Mouse (Mus musculus): Measurements from ENCODE around the gene Erv3. TPM values are rescaled to one million over a fixed set of nuclear protein-coding genes. Genes with fewer than 3 reads are reported as not detected.

Gene Erv3
- polyA plus RNA-seq, 1 experiment: not detected

DNA sequence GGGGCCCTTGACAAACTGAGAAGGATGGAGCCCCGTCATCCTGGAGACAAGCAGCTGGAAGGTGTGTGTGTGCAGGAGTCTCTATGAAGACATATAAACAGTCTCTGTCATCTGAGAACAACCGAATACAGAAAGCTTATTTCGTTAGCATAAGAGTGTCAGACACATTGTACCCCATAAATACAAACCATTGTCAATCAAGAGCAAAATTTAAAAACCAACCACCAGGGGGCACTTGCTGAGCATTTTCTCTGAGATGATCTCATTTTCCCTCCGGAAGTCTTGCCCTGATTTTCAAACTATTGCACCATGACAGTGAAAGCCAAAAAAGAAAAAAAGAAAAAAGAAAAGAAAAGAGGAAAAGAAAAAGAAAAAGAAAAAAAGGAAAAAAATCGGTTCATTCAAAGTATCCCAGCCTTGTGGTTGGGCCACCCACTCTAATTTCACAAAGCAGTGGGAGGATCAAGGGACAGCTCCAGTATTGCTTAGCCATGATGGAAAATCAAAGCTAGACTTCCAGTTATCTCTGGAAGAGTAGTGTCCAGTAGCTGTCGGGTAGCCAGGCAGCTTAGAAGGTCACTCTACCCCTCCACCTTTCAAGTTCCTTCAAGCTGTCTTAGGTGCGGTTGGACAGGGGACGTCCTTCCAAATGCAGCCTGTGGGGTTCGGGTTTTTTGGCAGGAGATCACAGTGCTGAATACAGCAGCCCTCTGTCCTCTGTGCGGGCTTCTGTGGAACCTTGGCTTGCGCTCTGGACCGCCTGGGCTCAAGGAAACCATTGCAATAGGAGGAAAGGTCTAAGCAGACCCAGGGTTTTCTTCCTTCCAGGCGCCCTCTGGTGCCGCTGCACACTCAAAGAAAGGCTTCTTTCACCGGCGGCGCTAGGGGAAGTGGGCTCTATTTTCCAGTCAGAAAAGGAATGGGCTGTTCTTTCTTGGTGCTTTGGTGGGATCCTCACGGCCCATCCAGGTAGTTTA is 31.3 kb downstream of the Erv3 start:
- TF ChIP-seq CEBPB (IDR thresholded peaks at IDR 0.05; ENCODE audit: low read depth): peak; percentile 75
- no peak for TF ChIP-seq CTCF (IDR thresholded peaks at IDR 0.05; ENCODE audit: control insufficient read depth, insufficient read depth, insufficient read length)
- TF ChIP-seq FOSL1 (IDR thresholded peaks at IDR 0.05; ENCODE audit: insufficient read depth, low read length, poor library complexity, severe bottlenecking): no peak
- H3K36me3 ChIP-seq (ENCODE audit: control insufficient read depth, insufficient read depth): no peaks in the 10 kb centered on the region
- no peaks in the 10 kb centered on the region for H3K79me3 ChIP-seq (ENCODE audit: low read depth)
- H3K79me2 ChIP-seq (ENCODE audit: control insufficient read depth, insufficient read depth): no peaks in the 10 kb centered on the region
- no peaks in the 10 kb centered on the region for H3K27me3 ChIP-seq (ENCODE audit: control insufficient read depth, insufficient read depth, insufficient read length)
- H3ac ChIP-seq (ENCODE audit: control insufficient read depth, insufficient read length, low read depth): no peak overlapping the region
- no peak overlapping the region for H3K4me3 ChIP-seq (ENCODE audit: insufficient read depth, poor library complexity, severe bottlenecking)

- Histone ChIP-seq H3K27me3 (ENCODE audit: control insufficient read depth, insufficient read depth, insufficient read length) (no peaks in the 10 kb centered on the region), H3K79me3 (ENCODE audit: low read depth) (no peaks in the 10 kb centered on the region), H3K79me2 (ENCODE audit: control insufficient read depth, insufficient read depth) (no peaks in the 10 kb centered on the region), H3ac (ENCODE audit: control insufficient read depth, insufficient read length, low read depth) (no peak overlapping the region), H3K36me3 (ENCODE audit: control insufficient read depth, insufficient read depth) (no peaks in the 10 kb centered on the region), H3K4me3 (ENCODE audit: insufficient read depth, poor library complexity, severe bottlenecking) (no peak overlapping the region)
- no peak for TF ChIP-seq MAX (IDR thresholded peaks at IDR 0.05)
- TF ChIP-seq MYOD1 (IDR thresholded peaks at IDR 0.05; ENCODE audit: control insufficient read depth, insufficient read length, low read depth): no peak
- TF ChIP-seq CEBPB (IDR thresholded peaks at IDR 0.05; ENCODE audit: low read depth): no peak
- no peak for TF ChIP-seq MYOG (IDR thresholded peaks at IDR 0.05; ENCODE audit: control insufficient read depth, extremely low read depth, insufficient read length)
- no peak for TF ChIP-seq USF1 (IDR thresholded peaks at IDR 0.05; ENCODE audit: low read depth)
- no peak for TF ChIP-seq FOSL1 (IDR thresholded peaks at IDR 0.05; ENCODE audit: insufficient read depth, low read length, poor library complexity, severe bottlenecking)
Observed at GRCm38 (mm10) chr2:131827026-131827687, 32.4 kb downstream of the Erv3 start.

- TF ChIP-seq USF1 (IDR thresholded peaks at IDR 0.05; ENCODE audit: low read depth) (no peak), MAX (IDR thresholded peaks at IDR 0.05) (no peak), MYOD1 (IDR thresholded peaks at IDR 0.05; ENCODE audit: control insufficient read depth, insufficient read length, low read depth) (no peak), FOSL1 (IDR thresholded peaks at IDR 0.05; ENCODE audit: insufficient read depth, low read length, poor library complexity, severe bottlenecking) (no peak), CEBPB (IDR thresholded peaks at IDR 0.05; ENCODE audit: low read depth) (no peak), CTCF (IDR thresholded peaks at IDR 0.05; ENCODE audit: control insufficient read depth, insufficient read depth, insufficient read length) (no peak), MYOG (IDR thresholded peaks at IDR 0.05; ENCODE audit: control insufficient read depth, extremely low read depth, insufficient read length) (no peak)
- Histone ChIP-seq H3K79me2 (ENCODE audit: control insufficient read depth, insufficient read depth) (no peaks in the 10 kb centered on the region), H3K36me3 (ENCODE audit: control insufficient read depth, insufficient read depth) (no peaks in the 10 kb centered on the region), H3K79me3 (ENCODE audit: low read depth) (no peaks in the 10 kb centered on the region), H3ac (ENCODE audit: control insufficient read depth, insufficient read length, low read depth) (no peak overlapping the region), H3K27me3 (ENCODE audit: control insufficient read depth, insufficient read depth, insufficient read length) (no peaks in the 10 kb centered on the region), H3K4me3 (ENCODE audit: insufficient read depth, poor library complexity, severe bottlenecking) (no peak overlapping the region)
Observed at GRCm38 (mm10) chr2:131825498-131825897, 34.0 kb downstream of the Erv3 start.

- H3K4me3 ChIP-seq (ENCODE audit: insufficient read depth, poor library complexity, severe bottlenecking): no peak overlapping the region
Observed at GRCm38 (mm10) chr2:131823931-131824330, 35.6 kb downstream of the Erv3 start.

GRCm38 (mm10) chr2:131822492-131822891 is 37.1 kb downstream of the Erv3 start:
- no peaks in the 10 kb centered on the region for H3K27me3 ChIP-seq (ENCODE audit: control insufficient read depth, insufficient read depth, insufficient read length)
- no peak for TF ChIP-seq CEBPB (IDR thresholded peaks at IDR 0.05; ENCODE audit: low read depth)
- TF ChIP-seq MYOD1 (IDR thresholded peaks at IDR 0.05; ENCODE audit: control insufficient read depth, insufficient read length, low read depth): no peak
- TF ChIP-seq CTCF (IDR thresholded peaks at IDR 0.05; ENCODE audit: control insufficient read depth, insufficient read depth, insufficient read length): no peak
- no peaks in the 10 kb centered on the region for H3K79me3 ChIP-seq (ENCODE audit: low read depth)
- no peak overlapping the region for H3ac ChIP-seq (ENCODE audit: control insufficient read depth, insufficient read length, low read depth)
- no peaks in the 10 kb centered on the region for H3K79me2 ChIP-seq (ENCODE audit: control insufficient read depth, insufficient read depth)
- no peaks in the 10 kb centered on the region for H3K36me3 ChIP-seq (ENCODE audit: control insufficient read depth, insufficient read depth)
- no peak overlapping the region for H3K4me3 ChIP-seq (ENCODE audit: insufficient read depth, poor library complexity, severe bottlenecking)

More at GRCm38 (mm10) chr2:131823931-131824330, 35.6 kb downstream of the Erv3 start:
- H3K36me3 ChIP-seq (ENCODE audit: control insufficient read depth, insufficient read depth): no peaks in the 10 kb centered on the region
- H3ac ChIP-seq (ENCODE audit: control insufficient read depth, insufficient read length, low read depth): no peak overlapping the region
- no peaks in the 10 kb centered on the region for H3K79me3 ChIP-seq (ENCODE audit: low read depth)
- no peaks in the 10 kb centered on the region for H3K27me3 ChIP-seq (ENCODE audit: control insufficient read depth, insufficient read depth, insufficient read length)
- H3K79me2 ChIP-seq (ENCODE audit: control insufficient read depth, insufficient read depth): no peaks in the 10 kb centered on the region
- no peak for TF ChIP-seq MAX (IDR thresholded peaks at IDR 0.05)
- TF ChIP-seq CTCF (IDR thresholded peaks at IDR 0.05; ENCODE audit: control insufficient read depth, insufficient read depth, insufficient read length): no peak

GRCm38 (mm10) chr2:131821708-131821990 is 37.9 kb downstream of the Erv3 start:
- H3K27me3 ChIP-seq (ENCODE audit: control insufficient read depth, insufficient read depth, insufficient read length): peaks cover 3% of the 10 kb centered on the region
- TF ChIP-seq MYOD1 (IDR thresholded peaks at IDR 0.05; ENCODE audit: control insufficient read depth, insufficient read length, low read depth) (no peak), CTCF (IDR thresholded peaks at IDR 0.05; ENCODE audit: control insufficient read depth, insufficient read depth, insufficient read length) (no peak), MYOG (IDR thresholded peaks at IDR 0.05; ENCODE audit: control insufficient read depth, extremely low read depth, insufficient read length) (no peak), MAX (IDR thresholded peaks at IDR 0.05) (no peak), FOSL1 (IDR thresholded peaks at IDR 0.05; ENCODE audit: insufficient read depth, low read length, poor library complexity, severe bottlenecking) (no peak), USF1 (IDR thresholded peaks at IDR 0.05; ENCODE audit: low read depth) (no peak), CEBPB (IDR thresholded peaks at IDR 0.05; ENCODE audit: low read depth) (no peak)
- no peaks in the 10 kb centered on the region for H3K79me3 ChIP-seq (ENCODE audit: low read depth)
- H3K36me3 ChIP-seq (ENCODE audit: control insufficient read depth, insufficient read depth): no peaks in the 10 kb centered on the region
- no peaks in the 10 kb centered on the region for H3K79me2 ChIP-seq (ENCODE audit: control insufficient read depth, insufficient read depth)
- no peak overlapping the region for H3ac ChIP-seq (ENCODE audit: control insufficient read depth, insufficient read length, low read depth)
- no peak overlapping the region for H3K4me3 ChIP-seq (ENCODE audit: insufficient read depth, poor library complexity, severe bottlenecking)

Data from C2C12 (cell line).